ENCODE assay signal across 8 mouse cellular contexts in the genomic region with DNA sequence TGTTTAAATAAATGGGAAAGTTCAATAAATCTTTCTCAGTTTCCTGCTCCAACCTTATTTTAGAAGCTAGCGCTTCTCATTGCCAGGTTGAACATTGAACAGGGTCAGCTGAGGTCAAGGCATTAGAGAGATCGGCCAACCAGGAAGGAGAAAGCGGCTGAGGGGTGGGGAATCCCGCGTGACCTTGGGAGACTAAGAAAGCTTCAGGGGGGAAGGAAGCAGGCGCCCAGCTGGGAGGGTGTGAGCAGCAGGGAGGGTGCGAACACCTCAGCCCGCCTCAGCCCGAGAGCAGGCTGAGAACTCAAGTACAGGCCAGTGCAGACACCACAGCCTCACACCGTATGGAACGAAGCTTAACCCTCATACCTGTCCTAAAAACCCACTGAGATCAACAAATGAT. TPM values are rescaled to one million over a fixed set of nuclear protein-coding genes. Genes with fewer than 3 reads are reported as not detected.
DNase-seq lines count a peak whose midpoint lies in the region; ATAC-seq lines count a peak whose summit lies in the region.
"Had no signal": no experiment of that assay in that cellular context is flagged by ENCODE, and none has a peak within 500 bp of the region (broad histone marks: within the 10 kb centered on the region; RNA-seq: fewer than 3 reads in every experiment).

No protein-coding gene starts in this region.

- no peak overlapping the region for H3K27ac ChIP-seq in heart, embryonic 12.5 days (ENCODE audit: poor library complexity, severe bottlenecking)

- peak; percentile 74 for DNase-seq in adrenal gland, postnatal 14 days
- peak; percentile 89 to 94 for DNase-seq in kidney, postnatal 36 days
- DNase-seq in retina, embryonic 14.5 days (ENCODE audit: low spot score): peak; percentile 39
- DNase-seq in thymus, postnatal 36 days: no peak
- DNase-seq in cerebellum, adult 9-11 months: no peak
- DNase-seq in layer of hippocampus, adult 8-10 months (ENCODE audit: low spot score in 2 of 2): no peak

- H3K4me2 ChIP-seq in heart, embryonic 12.5 days: peak overlapping the region; percentile 22

- peaks cover 18% of the 10 kb centered on the region for H3K4me1 ChIP-seq in heart, embryonic 12.5 days (replicated peaks)

- 33% methylated on average over 11 of the region's 11 CpGs for WGBS in heart, embryonic 12.5 days

- 0 out of 2 replicates have a peak overlapping the region, but pooled peaks have one; percentile 37 for H3K9ac ChIP-seq in heart, embryonic 12.5 days

- no peaks in the 10 kb centered on the region for H3K27me3 ChIP-seq in heart, embryonic 12.5 days (replicated peaks)

- H3K9me3 ChIP-seq in heart, embryonic 12.5 days (replicated peaks): no peaks in the 10 kb centered on the region

- H3K36me3 ChIP-seq in heart, embryonic 12.5 days: peaks cover 19% of the 10 kb centered on the region

- ATAC-seq in heart, embryonic 12.5 days (ENCODE audit: insufficient number of reproducible peaks, low FRiP score): 0 out of 2 replicates have a peak, but pooled peaks have one; percentile 28

- H3K4me3 ChIP-seq in heart, embryonic 12.5 days: no peak overlapping the region
- H3K4me3 ChIP-seq: myocyte had no signal

RNA-seq across cellular contexts. Expression of a gene that starts 22.8 kb away (rescaled TPM):
- 26.3 and 33.8 TPM in 2 replicates for total RNA-seq in adrenal gland, postnatal 14 days (2021)
- 17.5 and 18.0 TPM in 2 replicates for polyA plus RNA-seq in heart, embryonic 12.5 days (2016; fragmentation: Nextera tagmentation; extraction: Ambion mirVana)
- total RNA-seq in layer of hippocampus, adult 8-10 months (2022): 10 to 100 TPM; 52.3 to 61.4 (median 57.4) TPM

Comparison
In these comparisons a context has a peak if more than half of its experiments do, and no peak if none do; other contexts are left out.
1. DNase-seq: peak in adrenal gland, postnatal 14 days (single experiment), kidney, postnatal 36 days (2 of 2) and retina, embryonic 14.5 days (single experiment); none in thymus, postnatal 36 days (0 of 2), cerebellum, adult 9-11 months (single experiment) and layer of hippocampus, adult 8-10 months (0 of 2).